Mouse (Mus musculus) midbrain, embryonic 12.5 days (tissue): ENCODE data around the gene Cipc. TPM values are rescaled to one million over a fixed set of nuclear protein-coding genes. Genes with fewer than 3 reads are reported as not detected.

Experiments
- ATAC-seq: fragments of 200-750 bp; cut with Nextera tagmentation; 2 replicates; pipeline ENCODE4 v1.8.0; 2017; ENCODE audit warnings: low read depth, moderate TSS enrichment, moderate library complexity; ENCODE audit not compliant: low FRiP score
- H3K27ac ChIP-seq: fragments of 300-500 bp; sonication (generic); replicated peaks from 2 replicates; pipeline ENCODE4 v1.5.1; 2016; ENCODE audit warnings: mild to moderate bottlenecking
- H3K27me3 ChIP-seq: fragments of 300-500 bp; sonication (generic); 2 replicates; pipeline ENCODE4 v1.6.1; 2016; ENCODE audit warnings: mild to moderate bottlenecking
- H3K36me3 ChIP-seq: fragments of 300-500 bp; sonication (generic); 2 replicates; pipeline ENCODE4 v1.6.1; 2016
- H3K4me1 ChIP-seq: fragments of 300-500 bp; sonication (generic); 2 replicates; pipeline ENCODE4 v1.6.1; 2016
- H3K4me2 ChIP-seq: fragments of 300-500 bp; sonication (generic); replicated peaks from 2 replicates; pipeline ENCODE4 v1.6.1; 2016; ENCODE audit warnings: mild to moderate bottlenecking, moderate library complexity
- H3K4me3 ChIP-seq: fragments of 300-500 bp; sonication (generic); 2 replicates; pipeline ENCODE4 v1.5.1; 2016; ENCODE audit warnings: mild to moderate bottlenecking
- H3K9ac ChIP-seq: fragments of 300-500 bp; sonication (generic); replicated peaks from 2 replicates; pipeline ENCODE4 v1.6.1; 2016; ENCODE audit warnings: mild to moderate bottlenecking, moderate library complexity
- H3K9me3 ChIP-seq: fragments of 300-500 bp; sonication (generic); 2 replicates; pipeline ENCODE4 v1.6.1; 2016; ENCODE audit warnings: mild to moderate bottlenecking
- WGBS: fragments of 180-500 bp; shearing (Covaris S2); methylation state at CpG from one replicate; pipeline ENCODE4 v1.1.7; 2016; 5-methylcytosine and 5-hydroxymethylcytosine counted together
- polyA plus RNA-seq: library from polyadenylated mRNA; unstranded; fragments of >200 nt; fragmentation: Nextera tagmentation; extraction: Ambion mirVana; gene quantifications from 2 replicates; pipeline ENCODE4 v1.2.1, GENCODE M21; 2016

The Cipc gene
- polyA plus RNA-seq, 1 experiment from 2014 or later = 44.3 TPM

GRCm38 (mm10) chr12:86914756-86915155 lies 32.1 kb upstream of the Cipc start:
- Histone ChIP-seq H3K27ac (no peak overlapping the region), H3K27me3 (peaks cover 46% of the 10 kb centered on the region), H3K4me3 (no peak overlapping the region), H3K4me2 (no peak overlapping the region), H3K36me3 (no peaks in the 10 kb centered on the region), H3K4me1 (peaks cover 67% of the 10 kb centered on the region), H3K9me3 (no peaks in the 10 kb centered on the region), H3K9ac (no peak overlapping the region)
- 70% methylated on average over 6 of the region's 6 CpGs for WGBS
- no peak for ATAC-seq

DNA sequence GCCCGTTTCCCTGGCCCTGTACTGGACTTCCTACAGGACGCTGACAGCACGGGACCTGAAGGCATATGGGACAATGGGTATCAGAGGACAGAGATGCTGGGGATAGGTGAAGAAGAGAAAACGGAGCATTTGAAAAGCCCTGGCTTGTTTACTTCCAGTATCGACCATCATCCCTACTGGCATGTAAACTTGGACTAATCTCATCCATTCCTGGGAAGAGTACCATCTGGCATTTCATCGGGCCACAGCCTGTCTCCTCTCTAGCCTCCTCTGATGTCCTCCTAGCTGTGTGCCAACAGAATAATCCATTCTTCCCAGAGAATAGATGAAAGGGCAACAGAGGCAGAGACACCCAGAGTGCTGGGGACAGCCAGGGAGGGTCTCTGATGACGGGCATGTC lies 31.2 kb upstream of the Cipc start:
- Histone ChIP-seq H3K27ac (no peak overlapping the region), H3K9me3 (no peaks in the 10 kb centered on the region), H3K4me2 (no peak overlapping the region), H3K9ac (no peak overlapping the region), H3K4me3 (no peak overlapping the region), H3K27me3 (peaks cover 42% of the 10 kb centered on the region), H3K36me3 (no peaks in the 10 kb centered on the region), H3K4me1 (peaks cover 60% of the 10 kb centered on the region)
- 71% methylated on average over 7 of the region's 7 CpGs for WGBS
- no peak for ATAC-seq

GRCm38 (mm10) chr12:86916796-86917573 lies 29.9 kb upstream of the Cipc start:
- H3K4me3 ChIP-seq = no peak overlapping the region

GRCm38 (mm10) chr12:86918361-86918967 lies 28.4 kb upstream of the Cipc start:
- Histone ChIP-seq H3K4me3 (no peak overlapping the region), H3K27ac (peak overlapping the region; percentile 70), H3K4me1 (peaks cover 46% of the 10 kb centered on the region), H3K9ac (no peak overlapping the region), H3K4me2 (peak overlapping the region; percentile 23), H3K9me3 (no peaks in the 10 kb centered on the region), H3K27me3 (peaks cover 34% of the 10 kb centered on the region), H3K36me3 (no peaks in the 10 kb centered on the region)
- peak; percentile 56 for ATAC-seq
- 17% methylated on average over 11 of the region's 11 CpGs for WGBS

More at GRCm38 (mm10) chr12:86916796-86917573, 29.9 kb upstream of the Cipc start:
- Histone ChIP-seq H3K36me3 (no peaks in the 10 kb centered on the region), H3K9ac (no peak overlapping the region), H3K27me3 (peaks cover 39% of the 10 kb centered on the region), H3K4me2 (no peak overlapping the region), H3K27ac (peak overlapping the region; percentile 70), H3K4me1 (peaks cover 48% of the 10 kb centered on the region), H3K9me3 (no peaks in the 10 kb centered on the region)
- WGBS = 85% methylated on average over 7 of the region's 7 CpGs
- no peak for ATAC-seq

DNA sequence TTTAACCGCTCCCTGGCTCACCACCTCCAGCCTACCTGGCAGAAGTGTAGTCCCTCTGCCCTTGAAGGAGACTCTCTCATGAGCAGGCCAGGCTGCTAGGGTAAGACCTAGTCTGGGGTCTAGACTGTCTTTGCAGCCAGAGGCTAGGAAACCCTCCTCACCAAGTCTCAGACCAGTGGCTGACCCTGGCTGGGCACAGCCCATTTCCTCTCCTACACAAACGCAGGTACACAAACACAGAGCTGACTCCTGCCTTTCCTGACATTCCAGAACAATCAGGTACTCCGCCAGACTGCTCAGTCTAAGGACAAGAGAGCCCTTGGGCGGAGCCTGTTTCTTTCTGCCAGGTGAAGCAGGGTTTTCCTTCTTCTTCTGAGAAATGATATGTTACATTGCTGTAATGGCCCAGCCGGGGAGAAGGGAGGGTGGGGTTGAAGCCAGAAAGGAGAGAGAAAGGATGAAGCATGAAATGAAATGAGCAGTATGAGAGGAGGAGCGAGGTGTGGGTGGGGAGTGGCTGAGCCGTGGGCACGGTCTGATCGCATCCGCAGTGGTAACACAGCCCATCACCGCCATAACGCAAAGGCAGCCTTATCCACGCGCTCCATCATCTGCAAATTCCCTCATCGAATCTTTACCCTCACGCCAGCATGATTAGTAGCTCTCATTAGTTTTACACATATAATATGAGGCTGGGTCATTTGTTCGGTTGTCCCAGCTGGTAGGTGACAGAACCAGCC lies 27.7 kb upstream of the Cipc start:
- ATAC-seq = 0 out of 2 replicates have a peak, but pooled peaks have one; percentile 7
- Histone ChIP-seq H3K4me3 (no peak overlapping the region), H3K9ac (no peak overlapping the region), H3K4me1 (peaks cover 39% of the 10 kb centered on the region), H3K27me3 (peaks cover 33% of the 10 kb centered on the region), H3K27ac (peak overlapping the region; percentile 70), H3K36me3 (no peaks in the 10 kb centered on the region), H3K4me2 (no peak overlapping the region), H3K9me3 (no peaks in the 10 kb centered on the region)
- WGBS = 83% methylated on average over 17 of the region's 17 CpGs

DNA sequence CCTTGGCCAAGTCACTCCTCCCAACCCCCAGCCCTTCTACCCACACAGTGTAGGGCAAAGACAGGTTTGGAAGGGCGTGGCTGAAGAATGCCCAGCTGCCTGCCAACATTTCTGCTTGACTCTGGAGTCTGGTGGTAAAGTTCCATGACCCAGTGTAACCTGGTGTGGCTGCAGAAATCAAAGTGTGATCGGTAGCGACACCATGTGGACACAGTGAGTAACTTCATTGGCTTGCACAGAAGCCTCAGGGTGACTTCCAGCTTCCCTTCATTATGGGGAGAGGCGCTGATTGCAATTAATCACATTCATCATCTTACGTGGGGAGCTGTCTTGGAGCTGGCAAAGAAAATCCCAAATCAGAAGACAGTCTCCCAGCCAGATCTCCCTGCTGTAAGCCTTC lies 23.0 kb upstream of the Cipc start:
- Histone ChIP-seq H3K4me2 (no peak overlapping the region), H3K4me1 (peaks cover 17% of the 10 kb centered on the region), H3K36me3 (no peaks in the 10 kb centered on the region), H3K27me3 (0 out of 2 replicates have a peak, but pooled peaks cover 6% of the 10 kb centered on the region), H3K9ac (no peak overlapping the region), H3K27ac (no peak overlapping the region), H3K4me3 (no peak overlapping the region), H3K9me3 (peaks cover 8% of the 10 kb centered on the region; the same call in 1 of the 2 replicates)
- peak; percentile 55 for ATAC-seq
- WGBS = 5% methylated on average over 5 of the region's 5 CpGs

GRCm38 (mm10) chr12:86930934-86931729 lies 15.7 kb upstream of the Cipc start:
- no peaks in the 10 kb centered on the region for H3K36me3 ChIP-seq

GRCm38 (mm10) chr12:86931919-86932574 lies 14.8 kb upstream of the Cipc start:
- no peak overlapping the region for H3K4me2 ChIP-seq
- 11% methylated on average over 7 of the region's 7 CpGs for WGBS
- no peak overlapping the region for H3K27ac ChIP-seq
- H3K36me3 ChIP-seq = no peaks in the 10 kb centered on the region
- peaks cover 22% of the 10 kb centered on the region for H3K27me3 ChIP-seq
- H3K9me3 ChIP-seq = peaks cover 8% of the 10 kb centered on the region; the same call in 1 of the 2 replicates
- H3K4me1 ChIP-seq = peaks cover 14% of the 10 kb centered on the region
- no peak overlapping the region for H3K4me3 ChIP-seq
- no peak for ATAC-seq
- no peak overlapping the region for H3K9ac ChIP-seq

More at GRCm38 (mm10) chr12:86930934-86931729, 15.7 kb upstream of the Cipc start:
- Histone ChIP-seq H3K4me2 (no peak overlapping the region), H3K27ac (no peak overlapping the region), H3K9ac (no peak overlapping the region), H3K9me3 (peaks cover 8% of the 10 kb centered on the region; the same call in 1 of the 2 replicates), H3K4me1 (peaks cover 14% of the 10 kb centered on the region), H3K27me3 (peaks cover 19% of the 10 kb centered on the region), H3K4me3 (no peak overlapping the region)
- WGBS = 66% methylated on average over 6 of the region's 6 CpGs
- no peak for ATAC-seq

GRCm38 (mm10) chr12:86932575-86932952 lies 14.3 kb upstream of the Cipc start:
- peaks cover 7% of the 10 kb centered on the region; the same call in 1 of the 2 replicates for H3K9me3 ChIP-seq
- 8% methylated on average over 6 of the region's 6 CpGs for WGBS
- no peaks in the 10 kb centered on the region for H3K36me3 ChIP-seq
- no peak for ATAC-seq
- H3K27ac ChIP-seq = no peak overlapping the region
- H3K4me3 ChIP-seq = no peak overlapping the region
- peaks cover 14% of the 10 kb centered on the region for H3K4me1 ChIP-seq
- H3K27me3 ChIP-seq = peaks cover 23% of the 10 kb centered on the region
- H3K9ac ChIP-seq = no peak overlapping the region
- H3K4me2 ChIP-seq = no peak overlapping the region

DNA sequence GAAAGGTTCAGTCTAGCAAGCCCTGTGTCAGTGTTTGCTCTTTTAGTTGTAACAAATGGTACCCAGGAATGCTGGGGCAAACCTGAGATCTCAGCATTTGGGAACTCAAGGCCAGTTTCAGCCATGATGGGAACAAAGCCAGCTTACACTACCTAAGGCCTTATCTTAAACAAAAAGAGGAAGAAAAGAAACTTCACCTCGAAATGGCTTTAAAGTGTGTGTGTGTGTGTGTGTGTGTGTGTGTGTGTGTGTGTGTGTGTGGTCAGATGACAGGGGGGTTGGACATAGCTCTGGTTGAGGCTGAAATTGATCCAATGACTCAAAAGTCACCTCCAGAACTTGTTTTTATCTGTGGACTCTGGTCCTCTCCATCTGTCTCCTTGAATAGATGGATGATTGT lies 12.1 kb upstream of the Cipc start:
- 88% methylated on average over 1 of the region's 1 CpGs for WGBS
- H3K36me3 ChIP-seq = no peaks in the 10 kb centered on the region
- H3K4me3 ChIP-seq = no peak overlapping the region
- H3K9me3 ChIP-seq = no peaks in the 10 kb centered on the region
- peaks cover 23% of the 10 kb centered on the region for H3K27me3 ChIP-seq
- no peak overlapping the region for H3K4me2 ChIP-seq
- ATAC-seq = no peak
- peaks cover 14% of the 10 kb centered on the region for H3K4me1 ChIP-seq
- H3K9ac ChIP-seq = no peak overlapping the region
- no peak overlapping the region for H3K27ac ChIP-seq

DNA sequence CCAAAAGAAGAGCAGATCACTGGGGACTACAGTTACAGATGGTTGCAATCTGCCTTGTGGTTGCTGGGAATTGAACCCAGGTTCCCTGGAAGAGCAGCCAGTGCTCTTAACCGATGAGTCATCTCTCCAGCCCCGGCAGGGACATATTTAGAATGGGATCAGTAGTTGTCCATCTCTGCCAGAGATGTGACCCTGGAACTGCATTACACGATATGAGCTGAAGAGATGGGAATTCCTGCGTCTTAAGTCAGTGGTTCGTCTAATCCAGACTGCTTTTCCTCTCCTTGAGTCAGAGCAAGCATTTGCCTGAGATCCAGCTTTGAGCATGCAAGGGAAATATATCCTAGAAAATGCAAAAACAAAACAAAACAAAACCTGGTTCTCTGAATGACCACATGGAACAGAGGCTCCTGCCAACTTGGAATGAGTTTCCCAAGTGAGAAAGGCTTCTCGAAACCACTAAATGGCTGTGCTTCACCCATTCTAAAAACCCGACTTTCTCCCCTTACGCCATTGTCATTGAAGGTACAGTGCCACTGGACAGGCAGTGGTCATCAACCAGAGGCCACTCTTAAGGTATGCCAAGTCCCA lies 11.1 kb upstream of the Cipc start:
- Histone ChIP-seq H3K9ac (no peak overlapping the region), H3K9me3 (no peaks in the 10 kb centered on the region), H3K4me3 (no peak overlapping the region), H3K36me3 (no peaks in the 10 kb centered on the region), H3K4me1 (peaks cover 18% of the 10 kb centered on the region), H3K4me2 (no peak overlapping the region), H3K27ac (no peak overlapping the region), H3K27me3 (peaks cover 23% of the 10 kb centered on the region)
- ATAC-seq = no peak
- 85% methylated on average over 8 of the region's 8 CpGs for WGBS
